In genomic region chr5:53379612-53380011, GRCm38 (mm10) we compare ENCODE assay signal across 11 mouse cellular contexts.
DNase-seq lines count a peak whose midpoint lies in the region; ATAC-seq lines count a peak whose summit lies in the region.
"Had no signal": no experiment of that assay in that cellular context is flagged by ENCODE, and none has a peak within 500 bp of the region (broad histone marks: within the 10 kb centered on the region; RNA-seq: fewer than 3 reads in every experiment).

No protein-coding gene starts in this region.

- no peaks in the 10 kb centered on the region for H3K27me3 ChIP-seq in liver, embryonic 15.5 days

- no peak overlapping the region for H3K4me3 ChIP-seq in liver, embryonic 15.5 days (replicated peaks)

- H3K27ac ChIP-seq in liver, embryonic 15.5 days (replicated peaks) = no peak overlapping the region
- H3K27ac ChIP-seq: hindbrain, embryonic 14.5 days had no signal

- no peaks in the 10 kb centered on the region for H3K36me3 ChIP-seq in liver, embryonic 15.5 days (replicated peaks)
- H3K36me3 ChIP-seq: G1E had no signal

- peak; percentile 73 for ATAC-seq in liver, embryonic 15.5 days (ENCODE audit: insufficient read depth)
- ATAC-seq in inflammation-experienced regulatory T-cells, adult 6 months = no peak

- DNase-seq in heart, postnatal 4 days = peak; percentile 23
- DNase-seq in heart, adult 18-20 months = no peak
- peak; percentile 61 for DNase-seq in embryo, embryonic 11 days
- DNase-seq in kidney, adult 11 months = peak; percentile 74
- no peak for DNase-seq in thymus, postnatal 36 days
- no peak for DNase-seq in retina, postnatal 1 day
- DNase-seq: cerebellum, adult 8-10 months had no signal

- H3K4me2 ChIP-seq in liver, embryonic 15.5 days = no peak overlapping the region
- H3K4me2 ChIP-seq: hindbrain, embryonic 14.5 days had no signal

- no peaks in the 10 kb centered on the region; the same call in 1 of the 2 replicates for H3K4me1 ChIP-seq in liver, embryonic 15.5 days (replicated peaks)

- 61% methylated on average over 17 of the region's 17 CpGs for WGBS in liver, embryonic 15.5 days (ENCODE audit: insufficient replicate concordance)

- H3K9me3 ChIP-seq in liver, embryonic 15.5 days (replicated peaks) = no peaks in the 10 kb centered on the region
- H3K9me3 ChIP-seq: G1E had no signal

- no peak overlapping the region for H3K9ac ChIP-seq in liver, embryonic 15.5 days
- H3K9ac ChIP-seq: hindbrain, embryonic 14.5 days had no signal

Comparison
In these comparisons a context has a peak if more than half of its experiments do, and no peak if none do; other contexts are left out.
1. DNase-seq: peak in heart, postnatal 4 days (single experiment), embryo, embryonic 11 days (single experiment) and kidney, adult 11 months (single experiment); none in heart, adult 18-20 months (0 of 2), thymus, postnatal 36 days (0 of 2) and retina, postnatal 1 day (single experiment).